Mouse (Mus musculus): ENCODE measurements at regions not wholly inside any gene's neighbourhood (a gene's known extent, or its start where the extent isn't known, plus 50 kb on each side); places are given as distances from the start of the nearest gene placed in this dataset.

- intact Hi-C loops (cut with DNase I): no loop called here
Measured at GRCm38 (mm10) chr4:142876151-142876550, 336.6 kb downstream of the Prdm2 start.

GRCm38 (mm10) chr4:142875105-142875504, 337.7 kb downstream of the Prdm2 start:
- intact Hi-C loops (cut with DNase I): no loop called here
- no peak for DNase-seq (ENCODE audit: low spot score)

More at GRCm38 (mm10) chr4:142876151-142876550, 336.6 kb downstream of the Prdm2 start:
- DNase-seq (ENCODE audit: low spot score): no peak

GRCm38 (mm10) chr4:142866341-142866740, 346.5 kb downstream of the Prdm2 start:
- DNase-seq (ENCODE audit: low spot score): no peak
- intact Hi-C loops (cut with DNase I): no loop called here

GRCm38 (mm10) chr4:142865593-142865992, 347.2 kb downstream of the Prdm2 start:
- intact Hi-C loops (cut with DNase I): no loop called here
- DNase-seq (ENCODE audit: low spot score): no peak

- DNase-seq (ENCODE audit: low spot score): no peak
- intact Hi-C loops (cut with DNase I): no loop called here
Measured at GRCm38 (mm10) chr4:142863939-142864338, 348.9 kb downstream of the Prdm2 start.

- intact Hi-C loops (cut with DNase I): no loop called here
- no peak for DNase-seq (ENCODE audit: low spot score)
Measured at GRCm38 (mm10) chr4:142860441-142860840, 352.4 kb downstream of the Prdm2 start.

- peak; percentile 17 for DNase-seq (ENCODE audit: low spot score)
Measured at GRCm38 (mm10) chr4:142856626-142857025, 356.2 kb downstream of the Prdm2 start.

GRCm38 (mm10) chr4:142855635-142856034, 357.2 kb downstream of the Prdm2 start:
- DNase-seq (ENCODE audit: low spot score): no peak

More at GRCm38 (mm10) chr4:142856626-142857025, 356.2 kb downstream of the Prdm2 start:
- intact Hi-C loops (cut with DNase I): no loop called here

GRCm38 (mm10) chr4:142853924-142854323, 358.9 kb downstream of the Prdm2 start:
- no peak for DNase-seq (ENCODE audit: low spot score)
- intact Hi-C loops (cut with DNase I): no loop called here

More at GRCm38 (mm10) chr4:142855635-142856034, 357.2 kb downstream of the Prdm2 start:
- intact Hi-C loops (cut with DNase I): no loop called here

GRCm38 (mm10) chr4:142845066-142845696, 367.6 kb downstream of the Prdm2 start:
- intact Hi-C loops (cut with DNase I): no loop called here
- DNase-seq (ENCODE audit: low spot score): no peak

GRCm38 (mm10) chr4:142839540-142839939, 373.3 kb downstream of the Prdm2 start:
- intact Hi-C loops (cut with DNase I): no loop called here

GRCm38 (mm10) chr4:142838363-142838964, 374.3 kb downstream of the Prdm2 start:
- intact Hi-C loops (cut with DNase I): no loop called here
- no peak for DNase-seq (ENCODE audit: low spot score)

More at GRCm38 (mm10) chr4:142839540-142839939, 373.3 kb downstream of the Prdm2 start:
- no peak for DNase-seq (ENCODE audit: low spot score)

- DNase-seq (ENCODE audit: low spot score): no peak
- intact Hi-C loops (cut with DNase I): no loop called here
Measured at GRCm38 (mm10) chr4:142837636-142838035, 375.2 kb downstream of the Prdm2 start.

- no peak for DNase-seq (ENCODE audit: low spot score)
- intact Hi-C loops (cut with DNase I): no loop called here
Measured at GRCm38 (mm10) chr4:142829711-142830110, 383.1 kb downstream of the Prdm2 start.

- intact Hi-C loops (cut with DNase I): no loop called here
- DNase-seq (ENCODE audit: low spot score): no peak
Measured at GRCm38 (mm10) chr4:142828969-142829368, 383.8 kb downstream of the Prdm2 start.

GRCm38 (mm10) chr4:142826250-142826893, 386.4 kb downstream of the Prdm2 start:
- intact Hi-C loops (cut with DNase I): no loop called here
- DNase-seq (ENCODE audit: low spot score): no peak

- DNase-seq (ENCODE audit: low spot score): no peak
- intact Hi-C loops (cut with DNase I): no loop called here
Measured at GRCm38 (mm10) chr4:142825786-142826185, 387.0 kb downstream of the Prdm2 start.

GRCm38 (mm10) chr4:142818440-142818839, 394.4 kb downstream of the Prdm2 start:
- no peak for DNase-seq (ENCODE audit: low spot score)

GRCm38 (mm10) chr4:142816986-142817385, 395.8 kb downstream of the Prdm2 start:
- no peak for DNase-seq (ENCODE audit: low spot score)
- intact Hi-C loops (cut with DNase I): no loop called here

More at GRCm38 (mm10) chr4:142818440-142818839, 394.4 kb downstream of the Prdm2 start:
- intact Hi-C loops (cut with DNase I): no loop called here

GRCm38 (mm10) chr4:142803819-142804218, 409.0 kb downstream of the Prdm2 start:
- no peak for DNase-seq (ENCODE audit: low spot score)
- intact Hi-C loops (cut with DNase I): no loop called here

GRCm38 (mm10) chr4:142799291-142799690, 413.5 kb downstream of the Prdm2 start:
- intact Hi-C loops (cut with DNase I): no loop called here

More at GRCm38 (mm10) chr4:142799291-142799690, 413.5 kb downstream of the Prdm2 start:
- no peak for DNase-seq (ENCODE audit: low spot score)

Measured in heart, postnatal 25 days (tissue).